Mouse (Mus musculus): ENCODE results near the gene Rnf152. TPM values are rescaled to one million over a fixed set of nuclear protein-coding genes. Genes with fewer than 3 reads are reported as not detected.
A peak's percentile ranks its signal among the peaks of the same experiment; 100 is the strongest.

Gene Rnf152
- polyA plus RNA-seq, 1 experiment from 2014 or later: 1.5 TPM

GRCm38 (mm10) chr1:105340943-105341342 is 15.6 kb downstream of the Rnf152 start:
- Histone ChIP-seq H3K36me3 (no peaks in the 10 kb centered on the region), H3K27me3 (no peaks in the 10 kb centered on the region), H3K4me1 (0 out of 2 replicates have a peak, but pooled peaks cover 3% of the 10 kb centered on the region), H3K9me3 (no peaks in the 10 kb centered on the region), H3K4me3 (no peak overlapping the region), H3K9ac (no peak overlapping the region), H3K4me2 (replicated peaks) (no peak overlapping the region), H3K27ac (no peak overlapping the region)
- ATAC-seq (ENCODE audit: low FRiP score, low read depth): no peak

- Histone ChIP-seq H3K27me3 (no peaks in the 10 kb centered on the region), H3K9ac (no peak overlapping the region), H3K27ac (no peak overlapping the region), H3K4me1 (0 out of 2 replicates have a peak, but pooled peaks cover 3% of the 10 kb centered on the region), H3K36me3 (no peaks in the 10 kb centered on the region), H3K4me2 (replicated peaks) (no peak overlapping the region), H3K9me3 (no peaks in the 10 kb centered on the region), H3K4me3 (no peak overlapping the region)
- ATAC-seq (ENCODE audit: low FRiP score, low read depth): no peak
- WGBS: 81% methylated on average over 4 of the region's 4 CpGs
Measured at GRCm38 (mm10) chr1:105337397-105337796, 19.1 kb downstream of the Rnf152 start.

- 91% methylated on average over 5 of the region's 5 CpGs for WGBS
- H3K4me3 ChIP-seq: no peak overlapping the region
- H3K27me3 ChIP-seq: no peaks in the 10 kb centered on the region
- no peak overlapping the region for H3K27ac ChIP-seq
- 0 out of 2 replicates have a peak, but pooled peaks cover 3% of the 10 kb centered on the region for H3K4me1 ChIP-seq
- no peak for ATAC-seq (ENCODE audit: low FRiP score, low read depth)
- no peak overlapping the region for H3K9ac ChIP-seq
- no peaks in the 10 kb centered on the region for H3K9me3 ChIP-seq
- H3K4me2 ChIP-seq (replicated peaks): no peak overlapping the region
- H3K36me3 ChIP-seq: no peaks in the 10 kb centered on the region
Measured at GRCm38 (mm10) chr1:105336096-105336495, 20.4 kb downstream of the Rnf152 start.

GRCm38 (mm10) chr1:105332087-105332731 is 24.3 kb downstream of the Rnf152 start:
- H3K27ac ChIP-seq: no peak overlapping the region

GRCm38 (mm10) chr1:105331605-105332004 is 24.9 kb downstream of the Rnf152 start:
- ATAC-seq (ENCODE audit: low FRiP score, low read depth): no peak
- H3K27me3 ChIP-seq: no peaks in the 10 kb centered on the region
- no peak overlapping the region for H3K9ac ChIP-seq
- H3K4me1 ChIP-seq: no peaks in the 10 kb centered on the region
- H3K27ac ChIP-seq: no peak overlapping the region
- no peaks in the 10 kb centered on the region for H3K9me3 ChIP-seq
- no peak overlapping the region for H3K4me3 ChIP-seq
- no peak overlapping the region for H3K4me2 ChIP-seq (replicated peaks)
- WGBS: 63% methylated on average over 5 of the region's 5 CpGs
- H3K36me3 ChIP-seq: no peaks in the 10 kb centered on the region

More at GRCm38 (mm10) chr1:105332087-105332731, 24.3 kb downstream of the Rnf152 start:
- H3K4me2 ChIP-seq (replicated peaks): no peak overlapping the region
- WGBS: 87% methylated on average over 8 of the region's 8 CpGs
- no peaks in the 10 kb centered on the region for H3K4me1 ChIP-seq
- H3K36me3 ChIP-seq: no peaks in the 10 kb centered on the region
- no peak overlapping the region for H3K4me3 ChIP-seq
- H3K27me3 ChIP-seq: no peaks in the 10 kb centered on the region
- no peak overlapping the region for H3K9ac ChIP-seq
- no peak for ATAC-seq (ENCODE audit: low FRiP score, low read depth)
- no peaks in the 10 kb centered on the region for H3K9me3 ChIP-seq

- no peaks in the 10 kb centered on the region for H3K36me3 ChIP-seq
- H3K9me3 ChIP-seq: no peaks in the 10 kb centered on the region
- no peak overlapping the region for H3K4me3 ChIP-seq
- H3K27me3 ChIP-seq: no peaks in the 10 kb centered on the region
- H3K4me1 ChIP-seq: no peaks in the 10 kb centered on the region
- H3K4me2 ChIP-seq (replicated peaks): no peak overlapping the region
- WGBS: 77% methylated on average over 5 of the region's 5 CpGs
- no peak overlapping the region for H3K27ac ChIP-seq
- no peak for ATAC-seq (ENCODE audit: low FRiP score, low read depth)
- H3K9ac ChIP-seq: no peak overlapping the region
Measured at GRCm38 (mm10) chr1:105330581-105331320, 25.8 kb downstream of the Rnf152 start.

- Histone ChIP-seq H3K4me1 (no peaks in the 10 kb centered on the region), H3K9ac (no peak overlapping the region), H3K27ac (no peak overlapping the region), H3K9me3 (no peaks in the 10 kb centered on the region), H3K4me2 (replicated peaks) (no peak overlapping the region), H3K27me3 (no peaks in the 10 kb centered on the region), H3K36me3 (no peaks in the 10 kb centered on the region), H3K4me3 (no peak overlapping the region)
- 89% methylated on average over 1 of the region's 1 CpGs for WGBS
- ATAC-seq (ENCODE audit: low FRiP score, low read depth): no peak
Measured at GRCm38 (mm10) chr1:105327789-105328188, 28.7 kb downstream of the Rnf152 start.

- H3K27me3 ChIP-seq: no peaks in the 10 kb centered on the region
- H3K36me3 ChIP-seq: no peaks in the 10 kb centered on the region
- H3K9ac ChIP-seq: no peak overlapping the region
- H3K4me1 ChIP-seq: no peaks in the 10 kb centered on the region
- 73% methylated on average over 4 of the region's 4 CpGs for WGBS
- 0 out of 2 replicates have a peak, but pooled peaks cover 6% of the 10 kb centered on the region for H3K9me3 ChIP-seq
- H3K27ac ChIP-seq: no peak overlapping the region
- no peak overlapping the region for H3K4me3 ChIP-seq
- ATAC-seq (ENCODE audit: low FRiP score, low read depth): no peak
- H3K4me2 ChIP-seq (replicated peaks): no peak overlapping the region
Measured at GRCm38 (mm10) chr1:105324636-105325035, 31.9 kb downstream of the Rnf152 start.

- H3K27ac ChIP-seq: no peak overlapping the region
- no peak overlapping the region for H3K4me3 ChIP-seq
- ATAC-seq (ENCODE audit: low FRiP score, low read depth): no peak
- H3K4me1 ChIP-seq: peaks cover 10% of the 10 kb centered on the region
- H3K4me2 ChIP-seq (replicated peaks): no peak overlapping the region
- no peak overlapping the region for H3K9ac ChIP-seq
- H3K27me3 ChIP-seq: no peaks in the 10 kb centered on the region
- 75% methylated on average over 3 of the region's 3 CpGs for WGBS
- H3K36me3 ChIP-seq: no peaks in the 10 kb centered on the region
- no peaks in the 10 kb centered on the region; the same call in 1 of the 2 replicates for H3K9me3 ChIP-seq
Measured at GRCm38 (mm10) chr1:105314010-105314800, 42.3 kb downstream of the Rnf152 start.

GRCm38 (mm10) chr1:105312601-105312901 is 44.0 kb downstream of the Rnf152 start:
- Histone ChIP-seq H3K4me1 (peaks cover 10% of the 10 kb centered on the region), H3K27me3 (no peaks in the 10 kb centered on the region), H3K4me2 (replicated peaks) (no peak overlapping the region), H3K27ac (peak overlapping the region; percentile 40; the same call in 1 of the 2 replicates), H3K4me3 (no peak overlapping the region), H3K9me3 (no peaks in the 10 kb centered on the region; the same call in 1 of the 2 replicates), H3K36me3 (no peaks in the 10 kb centered on the region), H3K9ac (no peak overlapping the region)
- ATAC-seq (ENCODE audit: low FRiP score, low read depth): peak; percentile 83
- WGBS: 46% methylated on average over 2 of the region's 2 CpGs

GRCm38 (mm10) chr1:105311899-105312600 is 44.5 kb downstream of the Rnf152 start:
- Histone ChIP-seq H3K27me3 (no peaks in the 10 kb centered on the region), H3K36me3 (no peaks in the 10 kb centered on the region), H3K9me3 (no peaks in the 10 kb centered on the region; the same call in 1 of the 2 replicates), H3K4me3 (no peak overlapping the region), H3K4me1 (peaks cover 10% of the 10 kb centered on the region), H3K9ac (no peak overlapping the region), H3K27ac (peak overlapping the region; percentile 40; the same call in 1 of the 2 replicates), H3K4me2 (replicated peaks) (no peak overlapping the region)
- 83% methylated on average over 1 of the region's 1 CpGs for WGBS
- no peak; the same call in 1 of the 2 replicates for ATAC-seq (ENCODE audit: low FRiP score, low read depth)

Data from limb, embryonic 13.5 days (tissue).